Mouse (Mus musculus) ES-E14 (cell line): ENCODE results near the gene Tuba8. TPM values are rescaled to one million over a fixed set of nuclear protein-coding genes. Genes with fewer than 3 reads are reported as not detected.

Experiments used
- DNase-seq: peaks from one replicate; pipeline ENCODE4 v3.0.0-alpha.2; 2013; ENCODE audit warnings: low read depth, low spot score
- H3K27ac ChIP-seq: 2 replicates; pipeline ENCODE4 v1.5.1; 2012; ENCODE audit warnings: low read depth, mild to moderate bottlenecking, low read length, moderate library complexity, mixed read lengths; ENCODE audit not compliant: poor library complexity, insufficient read depth, severe bottlenecking
- H3K36me3 ChIP-seq: 2 replicates; pipeline ENCODE4 v1.6.1; 2012; ENCODE audit warnings: mild to moderate bottlenecking, low read length, moderate library complexity, mixed read lengths; ENCODE audit not compliant: control insufficient read depth, poor library complexity, insufficient read depth, severe bottlenecking
- H3K4me1 ChIP-seq, 2 experiments: fragments of 150-350 bp in 1 of 2; sonication (generic) in 1 of 2; 2 replicates each; pipeline ENCODE4 v1.6.1; 2012; ENCODE audit warnings: low read length in 2 of 2, mild to moderate bottlenecking in 1 of 2, mixed read lengths in 1 of 2; ENCODE audit not compliant: control insufficient read depth in 2 of 2, insufficient read depth in 2 of 2, poor library complexity in 1 of 2
- H3K4me3 ChIP-seq, 2 experiments: fragments of 150-350 bp in 1 of 2; sonication (generic) in 1 of 2; 2 replicates each; pipeline ENCODE4 v1.5.1; 2012; ENCODE audit warnings: low read length in 2 of 2, low read depth in 1 of 2, mild to moderate bottlenecking in 1 of 2, mixed read lengths in 1 of 2; ENCODE audit not compliant: insufficient read depth in 1 of 2, poor library complexity in 1 of 2, severe bottlenecking in 1 of 2
- H3K9ac ChIP-seq: 2 replicates; pipeline ENCODE4 v1.6.1; 2012; ENCODE audit warnings: low read depth, mild to moderate bottlenecking, low read length, mixed read lengths; ENCODE audit not compliant: poor library complexity, insufficient read depth, severe bottlenecking
- H3K9me3 ChIP-seq: fragments of 150-350 bp; sonication (generic); 2 replicates; pipeline ENCODE4 v1.6.1; 2012; ENCODE audit warnings: low read depth, mild to moderate bottlenecking, low read length; ENCODE audit not compliant: control insufficient read depth, insufficient read depth
- ZC3H11A ChIP-seq: IDR thresholded peaks from 2 replicates; pipeline ENCODE4 v1.6.1; 2012; ENCODE audit warnings: low read depth, mild to moderate bottlenecking, inconsistent platforms, low read length, borderline replicate concordance
- ZNF384 ChIP-seq: IDR thresholded peaks from 2 replicates; pipeline ENCODE4 v1.6.1; 2012; ENCODE audit warnings: low read depth, low read length, inconsistent platforms
- in situ Hi-C, 2 experiments: fragments of 600-800 bp; cut with MboI; formaldehyde crosslinking; loops; one replicate each; pipeline ENCODE4 v1.15.1; 2025; ENCODE audit warnings: low sequenced_read_pairs in 2 of 2, inconsistent platforms in 1 of 2; ENCODE audit not compliant: unreplicated experiment in 2 of 2
- total RNA-seq: library from RNA; depleted of rRNA; stranded (reverse); fragments of 300-350 nt; gene quantifications from 2 replicates; pipeline ENCODE4 v1.2.3, GENCODE M21; 2012; rRNA removed

Gene Tuba8
- total RNA-seq, 1 experiment, result 0.62 TPM

DNA sequence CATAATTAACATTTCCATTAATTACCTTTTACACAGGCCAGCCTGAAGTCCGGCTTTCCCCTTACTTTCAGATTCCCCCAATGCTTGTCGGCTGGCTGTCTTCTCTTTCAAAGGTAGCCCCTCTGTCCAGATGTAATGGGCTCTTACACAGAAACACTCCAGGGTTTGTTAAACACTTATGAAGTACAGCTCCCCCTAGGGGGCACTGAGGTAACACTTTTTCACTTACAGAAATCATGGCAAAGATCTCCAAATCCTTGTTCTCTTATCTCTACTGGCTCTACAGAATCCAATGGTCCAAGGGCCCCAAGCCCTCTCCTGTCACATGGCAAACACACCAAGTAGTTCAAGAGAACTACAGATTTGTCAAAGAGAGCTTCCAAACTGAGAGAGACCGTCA, 63.9 kb downstream of the Tuba8 start:
- Histone ChIP-seq H3K4me1 (no peaks in the 10 kb centered on the region), H3K36me3 (no peaks in the 10 kb centered on the region)
- peak; percentile 57 for DNase-seq

More for the DNA sequence above, 63.9 kb downstream of the Tuba8 start:
- in situ Hi-C loops, result loop anchor here in 1 of 2 experiments (25.0 kb wide), 1 partner anchor 88 kb away; no protein-coding TSS in a partner anchor
- Histone ChIP-seq H3K4me3 (no peak overlapping the region), H3K27ac (no peak overlapping the region), H3K9me3 (no peaks in the 10 kb centered on the region), H3K9ac (no peak overlapping the region)
- TF ChIP-seq ZNF384 (no peak), ZC3H11A (0 out of 2 replicates have a peak, but pooled peaks have one; percentile 2)

Other genes with a start within 250 kb of the Tuba8 start
- gene Mical3, start 79.7 kb upstream of the Tuba8 start, total RNA-seq, result 30.0 and 30.9 TPM in 2 replicates
- gene Pex26, start 27.0 kb upstream of the Tuba8 start, total RNA-seq, result 6.6 and 7.6 TPM in 2 replicates
- 0.09 TPM in 1 of 2 replicates, not detected in the other for gene Usp18, start 35.2 kb downstream of the Tuba8 start, total RNA-seq
- 0.85 and 1.7 TPM in 2 replicates for gene Slc6a13, start 89.5 kb downstream of the Tuba8 start, total RNA-seq
- 0.45 and 1.3 TPM in 2 replicates for gene Slc6a12, start 132.4 kb downstream of the Tuba8 start, total RNA-seq